Mouse (Mus musculus) ES-Bruce4 (cell line): ENCODE data around the gene Zfp943.

Source experiments
- CTCF ChIP-seq: IDR thresholded peaks from one replicate; pipeline ENCODE4 v1.8.1; 2011; ENCODE audit warnings: low read depth, low read length
- EP300 ChIP-seq: IDR thresholded peaks from 2 replicates; pipeline ENCODE4 v1.6.1; 2011; ENCODE audit warnings: low read depth, low read length; ENCODE audit not compliant: insufficient read depth
- POLR2A ChIP-seq: IDR thresholded peaks from one replicate; pipeline ENCODE4 v1.8.1; 2011; ENCODE audit warnings: low read length; ENCODE audit not compliant: insufficient read depth

DNA sequence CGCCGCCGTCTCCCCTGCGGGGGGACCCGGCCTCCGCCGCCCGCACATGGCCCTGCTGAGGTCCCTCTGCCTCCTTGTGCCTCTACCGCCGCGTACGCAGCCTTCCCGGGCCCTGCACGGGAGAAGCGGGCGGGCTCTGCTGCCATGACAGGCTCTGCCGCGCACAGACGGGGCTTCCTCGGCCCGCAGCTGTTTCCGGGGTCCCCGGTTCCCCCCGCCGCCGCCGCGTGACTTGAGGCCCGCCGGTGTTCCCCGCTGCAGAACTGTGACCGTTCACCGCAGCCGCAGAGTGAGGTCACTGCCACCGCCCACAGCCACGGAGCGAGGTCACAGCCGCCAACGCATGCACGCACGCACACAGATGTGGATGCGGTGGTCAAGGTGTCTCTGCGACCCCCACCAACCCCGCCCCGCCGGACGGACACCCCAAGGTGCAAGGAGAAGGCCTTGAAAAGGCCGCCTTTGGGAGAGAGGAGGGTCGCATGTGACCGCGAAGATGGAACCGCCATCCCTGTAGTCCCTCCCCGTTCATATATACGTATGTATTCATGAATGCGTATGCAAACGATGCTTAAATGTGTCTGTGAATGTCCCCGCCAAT lies 118.8 kb downstream of the Zfp943 start:
- TF ChIP-seq CTCF (no peak), POLR2A (no peak), EP300 (no peak)
